10 mouse cellular contexts compared by ENCODE assay signal in the genomic region with DNA sequence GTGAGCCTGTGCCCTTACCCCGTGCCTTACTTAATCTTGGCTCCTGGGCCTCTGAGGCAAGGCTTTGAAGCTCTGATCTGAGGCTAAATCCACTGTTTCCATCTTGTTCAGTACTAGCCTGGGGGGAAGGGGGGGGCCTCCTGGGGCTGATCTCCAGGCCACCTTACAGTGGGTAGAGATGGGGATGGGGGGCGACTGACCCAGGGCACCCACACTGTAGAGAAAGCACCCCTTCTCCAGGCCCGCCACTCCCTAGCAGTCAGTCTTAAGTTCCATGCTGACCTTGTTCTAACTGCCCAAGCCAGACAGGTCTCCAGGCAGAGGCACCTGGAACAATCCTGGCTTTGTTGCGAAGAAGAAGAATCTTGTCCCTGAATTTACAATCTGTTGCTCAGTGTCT. TPM values are rescaled to one million over a fixed set of nuclear protein-coding genes. Genes with fewer than 3 reads are reported as not detected.
A peak's percentile ranks its signal among the peaks of the same experiment; 100 is the strongest.
DNase-seq lines count a peak whose midpoint lies in the region; ATAC-seq and TF ChIP-seq lines count a peak whose summit lies in the region.
"Had no signal": no experiment of that assay in that cellular context is flagged by ENCODE, and none has a peak within 500 bp of the region (broad histone marks: within the 10 kb centered on the region; RNA-seq: fewer than 3 reads in every experiment).

No protein-coding gene starts in this region.

- 0 out of 2 replicates have a peak, but pooled peaks cover 6% of the 10 kb centered on the region for H3K4me1 ChIP-seq in kidney, embryonic 14.5 days (ENCODE audit: control insufficient read depth, insufficient read depth, low read length)
- peaks cover 7% of the 10 kb centered on the region; the same call in 1 of the 2 replicates for H3K4me1 ChIP-seq in embryonic facial prominence, embryonic 15.5 days
- H3K4me1 ChIP-seq in intestine, postnatal 0 days (replicated peaks; ENCODE audit: control insufficient read depth, insufficient read depth, low read length) = 0 out of 2 replicates have a peak, but pooled peaks cover 8% of the 10 kb centered on the region
- peaks cover 5% of the 10 kb centered on the region; the same call in 1 of the 2 replicates for H3K4me1 ChIP-seq in midbrain, postnatal 0 days (ENCODE audit: insufficient read depth, low read length)

- no peaks in the 10 kb centered on the region for H3K36me3 ChIP-seq in kidney, embryonic 14.5 days (ENCODE audit: control insufficient read depth, insufficient read depth, low read length)
- H3K36me3 ChIP-seq in embryonic facial prominence, embryonic 15.5 days = no peaks in the 10 kb centered on the region
- no peaks in the 10 kb centered on the region for H3K36me3 ChIP-seq in intestine, postnatal 0 days (ENCODE audit: control insufficient read depth, insufficient read depth)
- H3K36me3 ChIP-seq in midbrain, postnatal 0 days (ENCODE audit: insufficient read depth, low read length) = no peaks in the 10 kb centered on the region

- TF ChIP-seq CTCF in intestine, postnatal 0 days (IDR thresholded peaks at IDR 0.05; ENCODE audit: low read depth) = no peak
- TF ChIP-seq CTCF in midbrain, postnatal 0 days (IDR thresholded peaks at IDR 0.05) = no peak

- intact Hi-C loops in left cerebral cortex, postnatal 10 days (cut with DNase I) = no loop called here

- no peak overlapping the region for H3K9ac ChIP-seq in kidney, embryonic 14.5 days (ENCODE audit: low read depth, low read length)
- H3K9ac ChIP-seq in embryonic facial prominence, embryonic 15.5 days = no peak overlapping the region
- peak overlapping the region; percentile 57 for H3K9ac ChIP-seq in intestine, postnatal 0 days (ENCODE audit: low read depth, low read length)
- peak overlapping the region; percentile 46 for H3K9ac ChIP-seq in midbrain, postnatal 0 days (replicated peaks; ENCODE audit: low read length, poor library complexity, severe bottlenecking)

- H3K9me3 ChIP-seq in kidney, embryonic 14.5 days (ENCODE audit: control insufficient read depth, low read length) = no peaks in the 10 kb centered on the region
- H3K9me3 ChIP-seq in embryonic facial prominence, embryonic 15.5 days (replicated peaks) = no peaks in the 10 kb centered on the region
- H3K9me3 ChIP-seq in intestine, postnatal 0 days (ENCODE audit: control insufficient read depth) = no peaks in the 10 kb centered on the region
- no peaks in the 10 kb centered on the region for H3K9me3 ChIP-seq in midbrain, postnatal 0 days (ENCODE audit: low read length)

- peak; percentile 60; the same call in 1 of the 2 replicates for ATAC-seq in kidney, embryonic 14.5 days (ENCODE audit: low FRiP score, low TSS enrichment)
- ATAC-seq in embryonic facial prominence, embryonic 15.5 days (ENCODE audit: insufficient number of reproducible peaks, low FRiP score, low TSS enrichment, low read depth) = no peak
- ATAC-seq in intestine, postnatal 0 days = no peak
- no peak for ATAC-seq in midbrain, postnatal 0 days (ENCODE audit: low FRiP score)

- H3K27me3 ChIP-seq in kidney, embryonic 14.5 days (ENCODE audit: control insufficient read depth, insufficient read depth, low read length) = peaks cover 6% of the 10 kb centered on the region
- H3K27me3 ChIP-seq in embryonic facial prominence, embryonic 15.5 days = peaks cover 29% of the 10 kb centered on the region
- H3K27me3 ChIP-seq in intestine, postnatal 0 days (replicated peaks; ENCODE audit: control insufficient read depth, insufficient read depth, low read length) = 0 out of 2 replicates have a peak, but pooled peaks cover 3% of the 10 kb centered on the region
- peaks cover 21% of the 10 kb centered on the region for H3K27me3 ChIP-seq in midbrain, postnatal 0 days (ENCODE audit: insufficient read depth, low read length)

- peak overlapping the region; percentile 35 for H3K4me3 ChIP-seq in kidney, embryonic 14.5 days (ENCODE audit: low read length)
- H3K4me3 ChIP-seq in embryonic facial prominence, embryonic 15.5 days (replicated peaks) = peak overlapping the region; percentile 32
- peak overlapping the region; percentile 44 for H3K4me3 ChIP-seq in intestine, postnatal 0 days (ENCODE audit: low read depth, low read length)
- peak overlapping the region; percentile 40 for H3K4me3 ChIP-seq in midbrain, postnatal 0 days (ENCODE audit: low read depth, low read length)

- DNase-seq in kidney, postnatal 4 days = no peak
- no peak for DNase-seq in midbrain, postnatal 0 days (ENCODE audit: low spot score)
- DNase-seq in thymus, postnatal 4 days = no peak
- no peak for DNase-seq in left cerebral cortex, postnatal 10 days (ENCODE audit: extremely low spot score in 1 of 2, low spot score in 2 of 2)
- no peak for DNase-seq in frontal cortex, adult 2 months (ENCODE audit: extremely low spot score in 1 of 2, low spot score in 1 of 2)
- DNase-seq: thymus, adult 18-20 months had no signal

- no peak overlapping the region for H3K27ac ChIP-seq in kidney, embryonic 14.5 days (ENCODE audit: low read depth, low read length)
- no peak overlapping the region for H3K27ac ChIP-seq in embryonic facial prominence, embryonic 15.5 days (replicated peaks)
- H3K27ac ChIP-seq in intestine, postnatal 0 days (ENCODE audit: low read depth, low read length) = peak overlapping the region; percentile 89
- H3K27ac ChIP-seq in midbrain, postnatal 0 days (ENCODE audit: low read depth, low read length) = no peak overlapping the region

- 40% methylated on average over 4 of the region's 4 CpGs for WGBS in kidney, embryonic 14.5 days
- WGBS in embryonic facial prominence, embryonic 15.5 days = 27% methylated on average over 4 of the region's 4 CpGs
- WGBS in intestine, postnatal 0 days = 36% methylated on average over 4 of the region's 4 CpGs
- 42% methylated on average over 4 of the region's 4 CpGs for WGBS in midbrain, postnatal 0 days

- H3K4me2 ChIP-seq in kidney, embryonic 14.5 days (replicated peaks; ENCODE audit: low read depth, low read length) = peak overlapping the region; percentile 70
- H3K4me2 ChIP-seq in embryonic facial prominence, embryonic 15.5 days (replicated peaks) = peak overlapping the region; percentile 55
- peak overlapping the region; percentile 71 for H3K4me2 ChIP-seq in intestine, postnatal 0 days (replicated peaks; ENCODE audit: low read depth)
- peak overlapping the region; percentile 87 for H3K4me2 ChIP-seq in midbrain, postnatal 0 days (ENCODE audit: low read depth, low read length, poor library complexity, severe bottlenecking)

RNA-seq across cellular contexts. Expression of a gene that starts 10.7 kb away (rescaled TPM):
- polyA plus RNA-seq in kidney, embryonic 14.5 days (2014; fragmentation: Nextera tagmentation; extraction: Ambion mirVana) = 0.09 TPM in 1 of 2 replicates, not detected in the other
- polyA plus RNA-seq in embryonic facial prominence, embryonic 15.5 days (2015; fragmentation: Nextera tagmentation; extraction: Ambion mirVana) = 1.4 and 1.6 TPM in 2 replicates
- polyA plus RNA-seq in intestine, postnatal 0 days (2015; fragmentation: Nextera tagmentation; extraction: Ambion mirVana) = 132 and 161 TPM in 2 replicates
- 0.47 and 0.77 TPM in 2 replicates for total RNA-seq in midbrain, postnatal 0 days (2014; rRNA removed)
- 0.15 and 0.36 TPM in 2 replicates for polyA plus RNA-seq in midbrain, postnatal 0 days (2015; fragmentation: Nextera tagmentation; extraction: Ambion mirVana)
- not detected for total RNA-seq in left cerebral cortex, postnatal 10 days (2021)
- 0.04 TPM in 2 replicates for polyA plus RNA-seq in frontal cortex, adult 2 months (2012; rRNA removed)
- total RNA-seq: layer of hippocampus, adult 18-20 months had no signal

Comparison
In these comparisons a context has a peak if more than half of its experiments do, and no peak if none do; other contexts are left out.
1. H3K9ac ChIP-seq: peak in intestine, postnatal 0 days (single experiment) and midbrain, postnatal 0 days (single experiment); none in kidney, embryonic 14.5 days (single experiment) and embryonic facial prominence, embryonic 15.5 days (single experiment).
2. RNA of a gene that starts 10.7 kb away (polyA plus RNA-seq): 132 to 161 TPM in intestine, postnatal 0 days; 1.4 to 1.6 TPM in embryonic facial prominence, embryonic 15.5 days, 0.15 to 0.36 TPM in midbrain, postnatal 0 days, 0.09 TPM in kidney, embryonic 14.5 days and 0.04 TPM in frontal cortex, adult 2 months; every median in the first group is over 10 times any median in the second.
3. Peak in every context shown above with its lines, with median percentiles within 50 percentile points of each other: H3K4me2 ChIP-seq and H3K4me3 ChIP-seq.